Mouse (Mus musculus): ENCODE measurements around the gene Lin7b. TPM values are rescaled to one million over a fixed set of nuclear protein-coding genes. Genes with fewer than 3 reads are reported as not detected.

Lin7b gene
- polyA plus RNA-seq, 1 experiment from 2014 or later, result 34.8 TPM

GRCm38 (mm10) chr7:45368178-45368577 lies 2.2 kb downstream of the Lin7b start:
- Histone ChIP-seq H3K9me3 (ENCODE audit: control insufficient read depth, low read length) (no peaks in the 10 kb centered on the region), H3K9ac (peak overlapping the region; percentile 73), H3K27ac (peak overlapping the region; percentile 83; the same call in 1 of the 2 replicates), H3K4me2 (replicated peaks) (peak overlapping the region; percentile 75), H3K4me1 (replicated peaks; ENCODE audit: control insufficient read depth, insufficient read depth, low read length) (peaks cover 31% of the 10 kb centered on the region), H3K27me3 (ENCODE audit: control insufficient read depth, insufficient read depth, low read length) (peaks cover 8% of the 10 kb centered on the region), H3K36me3 (replicated peaks; ENCODE audit: control insufficient read depth, insufficient read depth) (peaks cover 19% of the 10 kb centered on the region), H3K4me3 (replicated peaks; ENCODE audit: low read length) (peak overlapping the region; percentile 80)
- ATAC-seq (ENCODE audit: low FRiP score), result no peak
- 76% methylated on average over 11 of the region's 15 CpGs for WGBS
- DNase-seq (ENCODE audit: low spot score), result no peak

GRCm38 (mm10) chr7:45367020-45367880 lies 3.1 kb downstream of the Lin7b start:
- peak; percentile 95 for DNase-seq (ENCODE audit: low spot score)
- Histone ChIP-seq H3K27me3 (ENCODE audit: control insufficient read depth, insufficient read depth, low read length) (peaks cover 8% of the 10 kb centered on the region), H3K9ac (peak overlapping the region; percentile 87), H3K36me3 (replicated peaks; ENCODE audit: control insufficient read depth, insufficient read depth) (peaks cover 10% of the 10 kb centered on the region; the same call in 1 of the 2 replicates), H3K27ac (peak overlapping the region; percentile 83), H3K4me1 (replicated peaks; ENCODE audit: control insufficient read depth, insufficient read depth, low read length) (peaks cover 31% of the 10 kb centered on the region), H3K4me2 (replicated peaks) (peak overlapping the region; percentile 75), H3K4me3 (replicated peaks; ENCODE audit: low read length) (peak overlapping the region; percentile 80), H3K9me3 (ENCODE audit: control insufficient read depth, low read length) (no peaks in the 10 kb centered on the region)
- ATAC-seq (ENCODE audit: low FRiP score), result peak; percentile 90
- WGBS, result under 1% methylated on average over 70 of the region's 70 CpGs

GRCm38 (mm10) chr7:45366652-45367019 lies 3.7 kb downstream of the Lin7b start, which contains the start of gene Ppfia3:
Gene Ppfia3, minus strand, starts transcription at chr7:45367019.
- DNase-seq (ENCODE audit: low spot score), result no peak
- peaks cover 35% of the 10 kb centered on the region for H3K4me1 ChIP-seq (replicated peaks; ENCODE audit: control insufficient read depth, insufficient read depth, low read length)
- 0% methylated on average over 20 of the region's 26 CpGs for WGBS

GRCm38 (mm10) chr7:45365742-45366651 lies 4.4 kb downstream of the Lin7b start:
- peak overlapping the region; percentile 75 for H3K4me2 ChIP-seq (replicated peaks)
- DNase-seq (ENCODE audit: low spot score), result peak; percentile 53
- H3K27ac ChIP-seq, result peak overlapping the region; percentile 77
- no peaks in the 10 kb centered on the region for H3K36me3 ChIP-seq (replicated peaks; ENCODE audit: control insufficient read depth, insufficient read depth)
- H3K9me3 ChIP-seq (ENCODE audit: control insufficient read depth, low read length), result no peaks in the 10 kb centered on the region
- no peak for ATAC-seq (ENCODE audit: low FRiP score)
- H3K27me3 ChIP-seq (ENCODE audit: control insufficient read depth, insufficient read depth, low read length), result peaks cover 8% of the 10 kb centered on the region
- H3K9ac ChIP-seq, result peak overlapping the region; percentile 87
- H3K4me3 ChIP-seq (replicated peaks; ENCODE audit: low read length), result peak overlapping the region; percentile 80
- peaks cover 33% of the 10 kb centered on the region for H3K4me1 ChIP-seq (replicated peaks; ENCODE audit: control insufficient read depth, insufficient read depth, low read length)
- WGBS, result 4% methylated on average over 34 of the region's 35 CpGs

More at GRCm38 (mm10) chr7:45366652-45367019, 3.7 kb downstream of the Lin7b start, which contains the start of gene Ppfia3:
- ATAC-seq (ENCODE audit: low FRiP score), result peak; percentile 43
- peak within 1 kb of the TSS; percentile 87 for H3K9ac ChIP-seq
- H3K4me2 ChIP-seq (replicated peaks), result peak within 1 kb of the TSS; percentile 75
- H3K9me3 ChIP-seq (ENCODE audit: control insufficient read depth, low read length), result no peaks in the 10 kb centered on the region
- H3K4me3 ChIP-seq (replicated peaks; ENCODE audit: low read length), result peak within 1 kb of the TSS; percentile 80
- H3K27ac ChIP-seq, result peak within 1 kb of the TSS; percentile 83
- peaks cover 8% of the 10 kb centered on the region for H3K27me3 ChIP-seq (ENCODE audit: control insufficient read depth, insufficient read depth, low read length)
- H3K36me3 ChIP-seq (replicated peaks; ENCODE audit: control insufficient read depth, insufficient read depth), result 0 out of 2 replicates have a peak, but pooled peaks cover 4% of the 10 kb centered on the region

GRCm38 (mm10) chr7:45363983-45364382 lies 6.4 kb downstream of the Lin7b start:
- Histone ChIP-seq H3K9me3 (ENCODE audit: control insufficient read depth, low read length) (no peaks in the 10 kb centered on the region), H3K4me1 (replicated peaks; ENCODE audit: control insufficient read depth, insufficient read depth, low read length) (peaks cover 30% of the 10 kb centered on the region)

GRCm38 (mm10) chr7:45362801-45363200 lies 7.6 kb downstream of the Lin7b start:
- no peak overlapping the region for H3K4me3 ChIP-seq (replicated peaks; ENCODE audit: low read length)

More at GRCm38 (mm10) chr7:45363983-45364382, 6.4 kb downstream of the Lin7b start:
- H3K27ac ChIP-seq, result no peak overlapping the region
- no peak for DNase-seq (ENCODE audit: low spot score)
- H3K27me3 ChIP-seq (ENCODE audit: control insufficient read depth, insufficient read depth, low read length), result peaks cover 3% of the 10 kb centered on the region
- H3K4me2 ChIP-seq (replicated peaks), result no peak overlapping the region
- peaks cover 5% of the 10 kb centered on the region; the same call in 1 of the 2 replicates for H3K36me3 ChIP-seq (replicated peaks; ENCODE audit: control insufficient read depth, insufficient read depth)
- no peak for ATAC-seq (ENCODE audit: low FRiP score)
- H3K4me3 ChIP-seq (replicated peaks; ENCODE audit: low read length), result no peak overlapping the region
- H3K9ac ChIP-seq, result no peak overlapping the region
- WGBS, result 92% methylated on average over 2 of the region's 2 CpGs

GRCm38 (mm10) chr7:45361243-45361804 lies 9.1 kb downstream of the Lin7b start:
- H3K27ac ChIP-seq, result peak overlapping the region; percentile 52
- H3K4me2 ChIP-seq (replicated peaks), result peak overlapping the region; percentile 74
- H3K9ac ChIP-seq, result peak overlapping the region; percentile 60
- DNase-seq (ENCODE audit: low spot score) (peak; percentile 84), ATAC-seq (ENCODE audit: low FRiP score) (peak; percentile 87)
- H3K9me3 ChIP-seq (ENCODE audit: control insufficient read depth, low read length), result no peaks in the 10 kb centered on the region
- H3K4me3 ChIP-seq (replicated peaks; ENCODE audit: low read length), result peak overlapping the region; percentile 38
- WGBS, result under 1% methylated on average over 43 of the region's 43 CpGs
- H3K27me3 ChIP-seq (ENCODE audit: control insufficient read depth, insufficient read depth, low read length), result no peaks in the 10 kb centered on the region; the same call in 1 of the 2 replicates
- H3K4me1 ChIP-seq (replicated peaks; ENCODE audit: control insufficient read depth, insufficient read depth, low read length), result peaks cover 19% of the 10 kb centered on the region
- H3K36me3 ChIP-seq (replicated peaks; ENCODE audit: control insufficient read depth, insufficient read depth), result peaks cover 27% of the 10 kb centered on the region

More at GRCm38 (mm10) chr7:45362801-45363200, 7.6 kb downstream of the Lin7b start:
- DNase-seq (ENCODE audit: low spot score) (no peak), ATAC-seq (ENCODE audit: low FRiP score) (no peak)
- Histone ChIP-seq H3K9me3 (ENCODE audit: control insufficient read depth, low read length) (no peaks in the 10 kb centered on the region), H3K27me3 (ENCODE audit: control insufficient read depth, insufficient read depth, low read length) (no peaks in the 10 kb centered on the region; the same call in 1 of the 2 replicates), H3K27ac (no peak overlapping the region), H3K9ac (no peak overlapping the region), H3K36me3 (replicated peaks; ENCODE audit: control insufficient read depth, insufficient read depth) (peaks cover 14% of the 10 kb centered on the region), H3K4me1 (replicated peaks; ENCODE audit: control insufficient read depth, insufficient read depth, low read length) (peaks cover 22% of the 10 kb centered on the region), H3K4me2 (replicated peaks) (no peak overlapping the region)
- WGBS, result 6% methylated on average over 13 of the region's 13 CpGs

GRCm38 (mm10) chr7:45360404-45361125 lies 9.8 kb downstream of the Lin7b start:
- Histone ChIP-seq H3K27me3 (ENCODE audit: control insufficient read depth, insufficient read depth, low read length) (no peaks in the 10 kb centered on the region; the same call in 1 of the 2 replicates), H3K4me3 (replicated peaks; ENCODE audit: low read length) (no peak overlapping the region), H3K36me3 (replicated peaks; ENCODE audit: control insufficient read depth, insufficient read depth) (peaks cover 35% of the 10 kb centered on the region), H3K9ac (no peak overlapping the region), H3K27ac (no peak overlapping the region), H3K4me1 (replicated peaks; ENCODE audit: control insufficient read depth, insufficient read depth, low read length) (peaks cover 18% of the 10 kb centered on the region), H3K4me2 (replicated peaks) (peak overlapping the region; percentile 74), H3K9me3 (ENCODE audit: control insufficient read depth, low read length) (no peaks in the 10 kb centered on the region)
- DNase-seq (ENCODE audit: low spot score) (no peak), ATAC-seq (ENCODE audit: low FRiP score) (no peak; the same call in 1 of the 2 replicates)
- 57% methylated on average over 18 of the region's 18 CpGs for WGBS
